Mouse (Mus musculus): ENCODE measurements around the gene Lrfn1.

Lrfn1 gene

GRCm38 (mm10) chr7:28451531-28452360 is at the start of gene Lrfn1:
Lrfn1 (plus strand) TSS chr7:28451980.
- DNase-seq (ENCODE audit: extremely low read depth, low read depth, low spot score) = no peak

- DNase-seq (ENCODE audit: extremely low read depth, low read depth, low spot score) = peak; percentile 72
These were observed 40.8 kb upstream of the Lrfn1 start for GRCm38 (mm10) chr7:28410841-28411475.

GRCm38 (mm10) chr7:28412826-28413225 is 39.0 kb upstream of the Lrfn1 start:
- no peak for DNase-seq (ENCODE audit: extremely low read depth, low read depth, low spot score)

- DNase-seq (ENCODE audit: extremely low read depth, low read depth, low spot score) = no peak
These were observed 34.4 kb upstream of the Lrfn1 start for GRCm38 (mm10) chr7:28417368-28417767.

- no peak for DNase-seq (ENCODE audit: extremely low read depth, low read depth, low spot score)
These were observed 33.6 kb upstream of the Lrfn1 start for GRCm38 (mm10) chr7:28418096-28418670.

- no peak for DNase-seq (ENCODE audit: extremely low read depth, low read depth, low spot score)
These were observed 32.4 kb upstream of the Lrfn1 start for GRCm38 (mm10) chr7:28419416-28419815.

- no peak for DNase-seq (ENCODE audit: extremely low read depth, low read depth, low spot score)
These were observed 28.8 kb upstream of the Lrfn1 start for GRCm38 (mm10) chr7:28423018-28423417.

- no peak for DNase-seq (ENCODE audit: extremely low read depth, low read depth, low spot score)
These were observed 24.0 kb upstream of the Lrfn1 start for GRCm38 (mm10) chr7:28427738-28428137.

- no peak for DNase-seq (ENCODE audit: extremely low read depth, low read depth, low spot score)
These were observed 21.3 kb upstream of the Lrfn1 start for GRCm38 (mm10) chr7:28430512-28430911.

- DNase-seq (ENCODE audit: extremely low read depth, low read depth, low spot score) = no peak
These were observed 19.5 kb upstream of the Lrfn1 start for GRCm38 (mm10) chr7:28432252-28432651.

- DNase-seq (ENCODE audit: extremely low read depth, low read depth, low spot score) = no peak
These were observed 16.0 kb upstream of the Lrfn1 start for GRCm38 (mm10) chr7:28435660-28436259.

GRCm38 (mm10) chr7:28436271-28436904 is 15.4 kb upstream of the Lrfn1 start:
- DNase-seq (ENCODE audit: extremely low read depth, low read depth, low spot score) = peak; percentile 92

GRCm38 (mm10) chr7:28436932-28437570 is 14.7 kb upstream of the Lrfn1 start, which contains the start of gene Gmfg:
Gmfg (plus strand) TSS chr7:28437447.
- DNase-seq (ENCODE audit: extremely low read depth, low read depth, low spot score) = peak; percentile 36

GRCm38 (mm10) chr7:28437964-28438363 is 13.8 kb upstream of the Lrfn1 start:
- no peak for DNase-seq (ENCODE audit: extremely low read depth, low read depth, low spot score)

GRCm38 (mm10) chr7:28438771-28439170 is 13.0 kb upstream of the Lrfn1 start:
- no peak for DNase-seq (ENCODE audit: extremely low read depth, low read depth, low spot score)

- no peak for DNase-seq (ENCODE audit: extremely low read depth, low read depth, low spot score)
These were observed 11.0 kb upstream of the Lrfn1 start for GRCm38 (mm10) chr7:28440739-28441138.

GRCm38 (mm10) chr7:28441776-28442485 is 9.8 kb upstream of the Lrfn1 start:
- DNase-seq (ENCODE audit: extremely low read depth, low read depth, low spot score) = no peak

GRCm38 (mm10) chr7:28442688-28443087 is 9.1 kb upstream of the Lrfn1 start:
- DNase-seq (ENCODE audit: extremely low read depth, low read depth, low spot score) = no peak

- no peak for DNase-seq (ENCODE audit: extremely low read depth, low read depth, low spot score)
These were observed 7.3 kb upstream of the Lrfn1 start for GRCm38 (mm10) chr7:28444344-28444974.
